Mouse (Mus musculus) intestine, embryonic 14.5 days (tissue): Measurements from ENCODE around the gene Pkig. TPM values are rescaled to one million over a fixed set of nuclear protein-coding genes. Genes with fewer than 3 reads are reported as not detected.

Experiments used
- ATAC-seq: fragments of 200-750 bp; cut with Nextera tagmentation; replicated peaks from 2 replicates; pipeline ENCODE4 v1.8.0; 2017; ENCODE audit warnings: low read depth, moderate number of reproducible peaks, moderate TSS enrichment, moderate library complexity; ENCODE audit not compliant: low FRiP score, low TSS enrichment
- DNase-seq: peaks from one replicate; pipeline ENCODE4 v3.0.0-alpha.2; 2018; ENCODE audit warnings: low spot score
- H3K27ac ChIP-seq: fragments of 300-500 bp; sonication (generic); 2 replicates; pipeline ENCODE4 v1.5.1; 2014; ENCODE audit warnings: low read depth, mild to moderate bottlenecking, control low read depth
- H3K27me3 ChIP-seq: fragments of 300-500 bp; sonication (generic); replicated peaks from 2 replicates; pipeline ENCODE4 v1.6.1; 2014; ENCODE audit warnings: low read length, control low read depth; ENCODE audit not compliant: control insufficient read depth, insufficient read depth
- H3K36me3 ChIP-seq: fragments of 300-500 bp; sonication (generic); 2 replicates; pipeline ENCODE4 v1.6.1; 2014; ENCODE audit warnings: low read length, control low read depth; ENCODE audit not compliant: control insufficient read depth, insufficient read depth
- H3K4me1 ChIP-seq: fragments of 300-500 bp; sonication (generic); replicated peaks from 2 replicates; pipeline ENCODE4 v1.6.1; 2014; ENCODE audit warnings: low read length, control low read depth, mixed read lengths; ENCODE audit not compliant: control insufficient read depth, insufficient read depth
- H3K4me2 ChIP-seq: fragments of 300-500 bp; sonication (generic); 2 replicates; pipeline ENCODE4 v1.6.1; 2014; ENCODE audit warnings: low read length
- H3K4me3 ChIP-seq: fragments of 300-500 bp; sonication (generic); 2 replicates; pipeline ENCODE4 v1.5.1; 2014; ENCODE audit warnings: low read depth, low read length, control low read depth, mixed read lengths
- H3K9ac ChIP-seq: fragments of 300-500 bp; sonication (generic); 2 replicates; pipeline ENCODE4 v1.6.1; 2014; ENCODE audit warnings: mild to moderate bottlenecking, low read length
- H3K9me3 ChIP-seq: fragments of 300-500 bp; sonication (generic); 2 replicates; pipeline ENCODE4 v1.6.1; 2016; ENCODE audit warnings: low read length, control low read depth; ENCODE audit not compliant: control insufficient read depth
- WGBS: fragments of 180-500 bp; shearing (Covaris S2); extraction: QIAGEN DNeasy Blood & Tissue Kit; methylation state at CpG from one replicate; pipeline ENCODE4 v1.1.7; 2014; 5-methylcytosine and 5-hydroxymethylcytosine counted together
- polyA plus RNA-seq: library from polyadenylated mRNA; unstranded; fragments of >200 nt; fragmentation: Nextera tagmentation; extraction: Ambion mirVana; gene quantifications from 2 replicates; pipeline ENCODE4 v1.2.1, GENCODE M21; 2014

Gene Pkig
- polyA plus RNA-seq = 130 and 131 TPM in 2 replicates

- under 1% methylated on average over 71 of the region's 71 CpGs for WGBS
- H3K27ac ChIP-seq = peak within 1 kb of the TSS; percentile 74
- peak within 1 kb of the TSS; percentile 81 for H3K9ac ChIP-seq
- peak within 1 kb of the TSS; percentile 63 for H3K4me2 ChIP-seq
- H3K27me3 ChIP-seq = no peaks in the 10 kb centered on the region
- no peaks in the 10 kb centered on the region for H3K36me3 ChIP-seq
- H3K4me1 ChIP-seq = peaks cover 12% of the 10 kb centered on the region
- H3K4me3 ChIP-seq = peak within 1 kb of the TSS; percentile 81
- ATAC-seq (peak; percentile 91), DNase-seq (peak; percentile 90)
- no peaks in the 10 kb centered on the region for H3K9me3 ChIP-seq
Measured at GRCm38 (mm10) chr2:163657975-163658886, at the start of gene Pkig. Gene Pkig (plus strand): TSS chr2:163658386.

GRCm38 (mm10) chr2:163609281-163609975 lies 48.8 kb upstream of the Pkig start:
- H3K36me3 ChIP-seq = peaks cover 56% of the 10 kb centered on the region
- H3K4me1 ChIP-seq = 0 out of 2 replicates have a peak, but pooled peaks cover 3% of the 10 kb centered on the region
- H3K9ac ChIP-seq = 0 out of 2 replicates have a peak overlapping the region, but pooled peaks have one; percentile 11
- peak overlapping the region; percentile 47; the same call in 1 of the 2 replicates for H3K27ac ChIP-seq
- H3K4me3 ChIP-seq = no peak overlapping the region
- ATAC-seq = no peak
- no peak for DNase-seq
- no peaks in the 10 kb centered on the region for H3K9me3 ChIP-seq
- WGBS = 80% methylated on average over 12 of the region's 12 CpGs
- H3K27me3 ChIP-seq = no peaks in the 10 kb centered on the region
- no peak overlapping the region for H3K4me2 ChIP-seq

- 0 out of 2 replicates have a peak, but pooled peaks cover 3% of the 10 kb centered on the region for H3K4me1 ChIP-seq
- no peaks in the 10 kb centered on the region for H3K27me3 ChIP-seq
- H3K4me2 ChIP-seq = no peak overlapping the region
- ATAC-seq (no peak; the same call in 1 of the 2 replicates), DNase-seq (no peak)
- no peak overlapping the region for H3K27ac ChIP-seq
- H3K4me3 ChIP-seq = no peak overlapping the region
- H3K9me3 ChIP-seq = no peaks in the 10 kb centered on the region
- peaks cover 74% of the 10 kb centered on the region for H3K36me3 ChIP-seq
- WGBS = 67% methylated on average over 9 of the region's 9 CpGs
- H3K9ac ChIP-seq = no peak overlapping the region
Measured at GRCm38 (mm10) chr2:163611176-163611575, 47.0 kb upstream of the Pkig start.

GRCm38 (mm10) chr2:163613206-163613605 lies 45.0 kb upstream of the Pkig start:
- ATAC-seq (no peak), DNase-seq (no peak)
- Histone ChIP-seq H3K27ac (no peak overlapping the region), H3K4me3 (no peak overlapping the region), H3K9me3 (no peaks in the 10 kb centered on the region), H3K4me2 (no peak overlapping the region), H3K9ac (no peak overlapping the region), H3K36me3 (peaks cover 81% of the 10 kb centered on the region), H3K27me3 (no peaks in the 10 kb centered on the region), H3K4me1 (no peaks in the 10 kb centered on the region)
- WGBS = 92% methylated on average over 5 of the region's 5 CpGs

- peaks cover 88% of the 10 kb centered on the region for H3K36me3 ChIP-seq
- no peak for DNase-seq
- WGBS = 94% methylated on average over 4 of the region's 4 CpGs
Measured at GRCm38 (mm10) chr2:163613990-163614389, 44.2 kb upstream of the Pkig start.

GRCm38 (mm10) chr2:163615401-163615800 lies 42.8 kb upstream of the Pkig start:
- DNase-seq = no peak
- Histone ChIP-seq H3K4me1 (no peaks in the 10 kb centered on the region), H3K36me3 (peaks cover 94% of the 10 kb centered on the region), H3K27me3 (no peaks in the 10 kb centered on the region), H3K9me3 (no peaks in the 10 kb centered on the region), H3K27ac (no peak overlapping the region), H3K4me3 (no peak overlapping the region), H3K9ac (no peak overlapping the region), H3K4me2 (no peak overlapping the region)
- WGBS = 91% methylated on average over 9 of the region's 9 CpGs
- no peak for ATAC-seq

More at GRCm38 (mm10) chr2:163613990-163614389, 44.2 kb upstream of the Pkig start:
- no peak overlapping the region for H3K4me3 ChIP-seq
- no peak overlapping the region for H3K27ac ChIP-seq
- no peak overlapping the region for H3K9ac ChIP-seq
- H3K4me2 ChIP-seq = no peak overlapping the region
- no peaks in the 10 kb centered on the region for H3K4me1 ChIP-seq
- no peaks in the 10 kb centered on the region for H3K27me3 ChIP-seq
- no peak for ATAC-seq
- no peaks in the 10 kb centered on the region for H3K9me3 ChIP-seq

- no peak overlapping the region for H3K4me3 ChIP-seq
Measured at GRCm38 (mm10) chr2:163615906-163616651, 42.1 kb upstream of the Pkig start.

GRCm38 (mm10) chr2:163616652-163617227 lies 41.4 kb upstream of the Pkig start:
- Histone ChIP-seq H3K4me3 (no peak overlapping the region), H3K27ac (no peak overlapping the region), H3K9ac (no peak overlapping the region), H3K9me3 (no peaks in the 10 kb centered on the region), H3K36me3 (peaks cover 94% of the 10 kb centered on the region), H3K27me3 (no peaks in the 10 kb centered on the region), H3K4me1 (no peaks in the 10 kb centered on the region), H3K4me2 (no peak overlapping the region)
- ATAC-seq (no peak), DNase-seq (no peak)
- 80% methylated on average over 3 of the region's 3 CpGs for WGBS

More at GRCm38 (mm10) chr2:163615906-163616651, 42.1 kb upstream of the Pkig start:
- Histone ChIP-seq H3K9me3 (no peaks in the 10 kb centered on the region), H3K36me3 (peaks cover 96% of the 10 kb centered on the region), H3K4me1 (no peaks in the 10 kb centered on the region), H3K27me3 (no peaks in the 10 kb centered on the region), H3K27ac (no peak overlapping the region), H3K9ac (no peak overlapping the region), H3K4me2 (no peak overlapping the region)
- no peak for DNase-seq
- WGBS = 89% methylated on average over 4 of the region's 4 CpGs
- no peak for ATAC-seq
